In the genomic region with DNA sequence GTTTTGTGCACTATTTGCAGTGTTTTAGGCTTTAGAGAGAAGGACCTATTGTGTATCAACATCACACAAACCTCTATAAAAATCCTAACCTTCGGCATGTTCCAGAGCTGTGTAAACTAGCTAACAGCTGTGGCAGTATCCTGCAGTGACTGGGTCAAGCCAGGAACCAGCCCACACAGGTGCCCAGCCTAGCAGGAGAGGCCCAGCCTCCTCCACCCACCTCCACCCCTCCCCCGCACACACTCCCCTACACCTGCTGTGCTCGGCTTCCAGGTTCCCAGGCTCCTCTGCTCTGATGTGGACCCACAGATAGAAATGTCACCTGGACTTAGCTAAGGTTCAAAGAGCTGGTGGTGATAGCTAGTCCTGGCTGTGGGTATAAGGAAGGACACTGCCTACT, we compare ENCODE assay signal across 10 mouse cellular contexts.
A peak's percentile ranks its signal among the peaks of the same experiment; 100 is the strongest.
DNase-seq lines count a peak whose midpoint lies in the region; ATAC-seq and TF ChIP-seq lines count a peak whose summit lies in the region.
"Had no signal": no experiment of that assay in that cellular context is flagged by ENCODE, and none has a peak within 500 bp of the region (broad histone marks: within the 10 kb centered on the region; RNA-seq: fewer than 3 reads in every experiment).

No protein-coding gene starts in this region.

- H3K27ac ChIP-seq in heart, embryonic 16.5 days (ENCODE audit: low read length) = no peak overlapping the region; the same call in 1 of the 2 replicates
- H3K27ac ChIP-seq in heart, embryonic 12.5 days (ENCODE audit: poor library complexity, severe bottlenecking) = no peak overlapping the region
- H3K27ac ChIP-seq in stomach, embryonic 14.5 days (ENCODE audit: low read length) = peak overlapping the region; percentile 29; the same call in 1 of the 2 replicates

- WGBS in heart, embryonic 16.5 days = 64% methylated on average over 3 of the region's 3 CpGs
- 53% methylated on average over 3 of the region's 3 CpGs for whole genome bisulfite sequencing in heart, embryonic 12.5 days
- WGBS in stomach, embryonic 14.5 days = 41% methylated on average over 3 of the region's 3 CpGs

- no peaks in the 10 kb centered on the region for H3K27me3 ChIP-seq in heart, embryonic 16.5 days (ENCODE audit: control insufficient read depth, insufficient read depth, low read length)
- 0 out of 2 replicates have a peak, but pooled peaks cover 3% of the 10 kb centered on the region for H3K27me3 ChIP-seq in heart, embryonic 12.5 days (replicated peaks)
- peaks cover 3% of the 10 kb centered on the region for H3K27me3 ChIP-seq in G1E (ENCODE audit: insufficient read depth, low read length)
- H3K27me3 ChIP-seq in stomach, embryonic 14.5 days (ENCODE audit: control insufficient read depth, insufficient read depth, low read length) = no peaks in the 10 kb centered on the region

- H3K4me3 ChIP-seq in heart, embryonic 16.5 days (ENCODE audit: low read length) = no peak overlapping the region
- no peak overlapping the region for H3K4me3 ChIP-seq in heart, embryonic 12.5 days
- peak overlapping the region; percentile 30; the same call in 1 of the 2 replicates for H3K4me3 ChIP-seq in G1E (ENCODE audit: low read depth, low read length)
- H3K4me3 ChIP-seq in stomach, embryonic 14.5 days (ENCODE audit: low read depth, low read length) = no peak overlapping the region

- ATAC-seq in heart, embryonic 16.5 days (replicated peaks; ENCODE audit: extremely low read depth, insufficient read depth, low FRiP score) = 0 out of 2 replicates have a peak, but pooled peaks have one; percentile 39
- no peak for ATAC-seq in heart, embryonic 12.5 days (ENCODE audit: insufficient number of reproducible peaks, low FRiP score)
- ATAC-seq in G1E (ENCODE audit: extremely low read depth, insufficient number of reproducible peaks, low FRiP score, poor library complexity, severe bottlenecking) = no peak
- peak; percentile 90 for ATAC-seq in stomach, embryonic 14.5 days (ENCODE audit: insufficient number of reproducible peaks, insufficient read depth, low FRiP score, low read depth)

- no peak overlapping the region for H3K4me2 ChIP-seq in heart, embryonic 16.5 days (ENCODE audit: low read depth, low read length)
- H3K4me2 ChIP-seq in heart, embryonic 12.5 days = no peak overlapping the region
- no peak overlapping the region for H3K4me2 ChIP-seq in stomach, embryonic 14.5 days (replicated peaks; ENCODE audit: low read depth, low read length)

- no peak for TF ChIP-seq CTCF in G1E (IDR thresholded peaks at IDR 0.05; ENCODE audit: low read depth, low read length)

- no peaks in the 10 kb centered on the region for H3K36me3 ChIP-seq in heart, embryonic 16.5 days (ENCODE audit: control insufficient read depth, insufficient read depth)
- no peaks in the 10 kb centered on the region for H3K36me3 ChIP-seq in heart, embryonic 12.5 days
- no peaks in the 10 kb centered on the region for H3K36me3 ChIP-seq in G1E (replicated peaks)
- H3K36me3 ChIP-seq in stomach, embryonic 14.5 days (ENCODE audit: control insufficient read depth, insufficient read depth, low read length) = no peaks in the 10 kb centered on the region

- no peaks in the 10 kb centered on the region for H3K9me3 ChIP-seq in heart, embryonic 16.5 days (replicated peaks; ENCODE audit: control insufficient read depth, low read length)
- no peaks in the 10 kb centered on the region for H3K9me3 ChIP-seq in heart, embryonic 12.5 days (replicated peaks)
- H3K9me3 ChIP-seq in G1E (replicated peaks) = no peaks in the 10 kb centered on the region
- no peaks in the 10 kb centered on the region for H3K9me3 ChIP-seq in stomach, embryonic 14.5 days (ENCODE audit: control insufficient read depth, low read depth, low read length)

- no peaks in the 10 kb centered on the region for H3K4me1 ChIP-seq in heart, embryonic 16.5 days (ENCODE audit: control insufficient read depth, insufficient read depth, low read length)
- peaks cover 9% of the 10 kb centered on the region; the same call in 1 of the 2 replicates for H3K4me1 ChIP-seq in heart, embryonic 12.5 days (replicated peaks)
- H3K4me1 ChIP-seq in G1E (ENCODE audit: insufficient read depth, low read depth, low read length) = peaks cover 44% of the 10 kb centered on the region
- H3K4me1 ChIP-seq in stomach, embryonic 14.5 days (ENCODE audit: control insufficient read depth, insufficient read depth, low read length) = peaks cover 6% of the 10 kb centered on the region

- no peak overlapping the region for H3K9ac ChIP-seq in heart, embryonic 16.5 days (ENCODE audit: low read length)
- no peak overlapping the region for H3K9ac ChIP-seq in heart, embryonic 12.5 days
- H3K9ac ChIP-seq in stomach, embryonic 14.5 days (replicated peaks; ENCODE audit: low read depth, low read length) = no peak overlapping the region

- no peak for DNase-seq in G1E (ENCODE audit: low spot score)
- peak; percentile 75 to 92 for DNase-seq in kidney, postnatal 25 days
- no peak for DNase-seq in gastrocnemius, postnatal 4 days (ENCODE audit: low spot score in 2 of 2)
- DNase-seq in retina, postnatal 1 day = no peak
- DNase-seq in spleen, adult 18-20 months = no peak
- DNase-seq: cerebellum, adult 9-11 months; heart, postnatal 10 days had no signal

Comparison
In these comparisons a context has a peak if more than half of its experiments do, and no peak if none do; other contexts are left out.
1. ATAC-seq: peak in heart, embryonic 16.5 days (single experiment) and stomach, embryonic 14.5 days (single experiment); none in heart, embryonic 12.5 days (single experiment) and G1E (single experiment).
2. DNase-seq: peak in kidney, postnatal 25 days (2 of 2); none in G1E (single experiment), gastrocnemius, postnatal 4 days (0 of 2), retina, postnatal 1 day (single experiment) and spleen, adult 18-20 months (0 of 2).